Mouse (Mus musculus) intestine, embryonic 14.5 days (tissue): ENCODE data around the gene 3110082J24Rik. TPM values are rescaled to one million over a fixed set of nuclear protein-coding genes. Genes with fewer than 3 reads are reported as not detected.

Experiments used
- ATAC-seq: fragments of 200-750 bp; cut with Nextera tagmentation; replicated peaks from 2 replicates; pipeline ENCODE4 v1.8.0; 2017; ENCODE audit warnings: low read depth, moderate number of reproducible peaks, moderate TSS enrichment, moderate library complexity; ENCODE audit not compliant: low FRiP score, low TSS enrichment
- DNase-seq: peaks from one replicate; pipeline ENCODE4 v3.0.0-alpha.2; 2018; ENCODE audit warnings: low spot score
- H3K27ac ChIP-seq: fragments of 300-500 bp; sonication (generic); 2 replicates; pipeline ENCODE4 v1.5.1; 2014; ENCODE audit warnings: low read depth, mild to moderate bottlenecking, control low read depth
- H3K27me3 ChIP-seq: fragments of 300-500 bp; sonication (generic); replicated peaks from 2 replicates; pipeline ENCODE4 v1.6.1; 2014; ENCODE audit warnings: low read length, control low read depth; ENCODE audit not compliant: control insufficient read depth, insufficient read depth
- H3K36me3 ChIP-seq: fragments of 300-500 bp; sonication (generic); 2 replicates; pipeline ENCODE4 v1.6.1; 2014; ENCODE audit warnings: low read length, control low read depth; ENCODE audit not compliant: control insufficient read depth, insufficient read depth
- H3K4me1 ChIP-seq: fragments of 300-500 bp; sonication (generic); replicated peaks from 2 replicates; pipeline ENCODE4 v1.6.1; 2014; ENCODE audit warnings: low read length, control low read depth, mixed read lengths; ENCODE audit not compliant: control insufficient read depth, insufficient read depth
- H3K4me2 ChIP-seq: fragments of 300-500 bp; sonication (generic); 2 replicates; pipeline ENCODE4 v1.6.1; 2014; ENCODE audit warnings: low read length
- H3K4me3 ChIP-seq: fragments of 300-500 bp; sonication (generic); 2 replicates; pipeline ENCODE4 v1.5.1; 2014; ENCODE audit warnings: low read depth, low read length, control low read depth, mixed read lengths
- H3K9ac ChIP-seq: fragments of 300-500 bp; sonication (generic); 2 replicates; pipeline ENCODE4 v1.6.1; 2014; ENCODE audit warnings: mild to moderate bottlenecking, low read length
- H3K9me3 ChIP-seq: fragments of 300-500 bp; sonication (generic); 2 replicates; pipeline ENCODE4 v1.6.1; 2016; ENCODE audit warnings: low read length, control low read depth; ENCODE audit not compliant: control insufficient read depth
- WGBS: fragments of 180-500 bp; shearing (Covaris S2); extraction: QIAGEN DNeasy Blood & Tissue Kit; methylation state at CpG from one replicate; pipeline ENCODE4 v1.1.7; 2014; 5-methylcytosine and 5-hydroxymethylcytosine counted together
- polyA plus RNA-seq: library from polyadenylated mRNA; unstranded; fragments of >200 nt; fragmentation: Nextera tagmentation; extraction: Ambion mirVana; gene quantifications from 2 replicates; pipeline ENCODE4 v1.2.1, GENCODE M21; 2014

The 3110082J24Rik gene
- polyA plus RNA-seq, 1 experiment from 2014 or later, result not detected

DNA sequence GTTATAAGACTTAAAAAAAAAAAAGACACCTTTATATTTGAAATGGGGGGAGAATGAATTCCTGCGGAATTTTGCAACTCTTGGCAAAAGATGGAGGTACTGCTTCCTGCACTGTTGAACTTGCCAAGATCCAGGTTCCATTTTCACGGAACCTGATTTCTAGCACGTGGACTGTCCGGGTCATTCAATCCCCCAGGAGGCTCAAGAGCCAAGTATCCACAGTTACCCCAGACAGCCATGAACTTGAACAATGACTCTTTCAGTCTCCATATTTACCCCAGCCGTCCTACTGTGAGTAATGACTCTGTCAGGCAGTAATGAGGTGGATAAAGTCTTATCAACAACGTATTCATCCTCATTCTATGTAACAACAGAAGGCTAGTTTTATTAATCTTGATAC lies 40.6 kb upstream of the 3110082J24Rik start:
- Histone ChIP-seq H3K4me3 (no peak overlapping the region), H3K27me3 (no peaks in the 10 kb centered on the region), H3K9me3 (no peaks in the 10 kb centered on the region), H3K4me1 (no peaks in the 10 kb centered on the region), H3K9ac (no peak overlapping the region), H3K27ac (no peak overlapping the region), H3K4me2 (no peak overlapping the region), H3K36me3 (peaks cover 56% of the 10 kb centered on the region)
- WGBS, result 86% methylated on average over 6 of the region's 6 CpGs
- ATAC-seq (no peak), DNase-seq (no peak)

DNA sequence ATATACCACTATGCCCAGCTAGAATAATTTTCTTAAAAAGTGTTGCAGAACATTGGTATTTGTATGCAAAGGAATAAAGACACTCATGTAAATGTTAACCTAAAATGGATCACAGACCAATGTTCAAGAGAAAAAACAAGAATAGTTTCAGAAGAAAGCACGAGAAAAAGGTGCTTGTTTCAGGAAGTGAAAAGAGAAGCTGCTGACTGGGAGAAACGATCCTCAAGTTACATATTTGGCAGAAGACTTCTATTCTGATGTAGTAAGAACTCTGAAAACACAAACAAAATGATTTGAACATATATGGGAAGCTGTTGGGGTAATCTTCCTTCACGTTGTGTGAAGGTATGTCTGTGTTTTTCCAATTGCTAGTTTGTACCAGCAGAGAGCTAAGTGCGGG lies 32.3 kb upstream of the 3110082J24Rik start:
- Histone ChIP-seq H3K9ac (no peak overlapping the region), H3K4me1 (no peaks in the 10 kb centered on the region), H3K9me3 (no peaks in the 10 kb centered on the region), H3K4me3 (no peak overlapping the region), H3K27ac (no peak overlapping the region), H3K27me3 (no peaks in the 10 kb centered on the region), H3K4me2 (no peak overlapping the region), H3K36me3 (peaks cover 85% of the 10 kb centered on the region)
- 89% methylated on average over 4 of the region's 4 CpGs for WGBS
- no peak for DNase-seq
- no peak for ATAC-seq

DNA sequence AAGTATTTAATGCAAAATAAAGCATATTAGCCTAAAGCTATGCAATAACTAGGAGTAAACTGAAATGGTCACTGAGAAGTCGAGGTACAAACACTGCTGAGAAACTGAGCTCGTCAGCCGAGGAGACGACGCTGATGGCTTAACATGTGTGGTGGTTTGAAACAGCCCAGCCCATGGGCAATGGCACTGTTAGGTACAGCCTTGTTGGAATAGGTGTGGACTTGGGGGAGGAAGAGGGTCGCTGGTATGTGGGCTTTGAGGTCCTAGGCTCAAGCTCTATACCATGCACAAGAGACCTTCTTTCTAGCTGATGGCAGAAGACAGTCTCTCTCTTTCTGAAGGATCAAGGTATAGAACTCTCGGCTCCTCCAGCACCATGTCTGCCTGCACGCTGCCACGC lies 31.4 kb upstream of the 3110082J24Rik start:
- no peak for ATAC-seq
- Histone ChIP-seq H3K27me3 (no peaks in the 10 kb centered on the region), H3K9ac (no peak overlapping the region), H3K9me3 (no peaks in the 10 kb centered on the region), H3K36me3 (peaks cover 87% of the 10 kb centered on the region), H3K4me1 (no peaks in the 10 kb centered on the region), H3K4me3 (no peak overlapping the region), H3K4me2 (no peak overlapping the region), H3K27ac (no peak overlapping the region)
- no peak for DNase-seq
- 96% methylated on average over 9 of the region's 9 CpGs for WGBS

DNA sequence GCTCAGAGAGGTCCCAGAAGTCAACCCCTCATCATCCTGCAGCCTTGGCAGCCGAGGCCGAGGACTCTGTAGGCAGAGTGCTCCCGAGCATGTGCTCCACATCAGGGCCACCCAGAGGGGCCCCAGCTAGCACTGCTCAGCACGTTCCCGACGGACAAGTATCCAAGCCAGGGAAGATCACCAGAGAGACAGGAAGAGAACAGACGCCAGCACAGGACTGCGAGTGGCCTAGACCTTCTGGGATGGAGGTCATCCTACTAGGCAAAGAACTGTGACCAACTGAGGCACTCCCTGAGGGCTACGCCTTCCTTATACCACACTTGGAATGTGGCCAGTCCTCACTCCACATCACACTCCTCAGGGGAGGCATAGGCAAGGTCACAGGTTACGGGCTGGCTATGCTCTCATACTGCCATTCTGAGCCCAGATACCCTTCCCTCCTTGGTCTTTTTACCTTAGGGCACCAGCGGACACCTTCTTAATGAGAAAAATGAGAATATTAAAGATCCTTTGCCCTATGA lies 29.9 kb upstream of the 3110082J24Rik start:
- Histone ChIP-seq H3K4me3 (no peak overlapping the region), H3K4me2 (no peak overlapping the region), H3K9ac (no peak overlapping the region), H3K27me3 (no peaks in the 10 kb centered on the region), H3K4me1 (no peaks in the 10 kb centered on the region), H3K36me3 (peaks cover 83% of the 10 kb centered on the region), H3K9me3 (no peaks in the 10 kb centered on the region), H3K27ac (no peak overlapping the region)
- ATAC-seq, result no peak
- DNase-seq, result no peak
- WGBS, result 92% methylated on average over 11 of the region's 11 CpGs

DNA sequence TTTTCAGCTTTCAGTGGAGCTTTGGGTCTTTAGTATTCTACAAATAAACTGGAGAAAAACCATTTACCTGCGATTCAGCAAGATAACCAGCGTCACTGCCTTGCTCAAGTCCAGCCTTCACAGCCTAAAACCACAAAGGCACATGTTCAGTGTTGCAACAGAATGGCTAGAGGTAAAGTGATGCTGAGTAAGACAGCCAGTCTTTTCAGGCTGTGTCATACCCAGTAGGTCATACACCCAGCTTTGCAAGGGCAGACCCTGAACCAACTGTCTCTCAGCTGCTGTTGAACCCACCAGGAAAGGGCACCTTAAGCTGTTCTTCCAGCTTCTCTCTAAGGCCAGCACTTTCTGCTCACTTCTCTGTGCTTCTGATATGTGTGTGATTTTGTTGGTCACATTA lies 26.3 kb upstream of the 3110082J24Rik start:
- H3K4me2 ChIP-seq, result no peak overlapping the region
- H3K36me3 ChIP-seq, result peaks cover 85% of the 10 kb centered on the region
- H3K9me3 ChIP-seq, result no peaks in the 10 kb centered on the region
- no peak overlapping the region for H3K27ac ChIP-seq
- ATAC-seq, result no peak
- DNase-seq, result no peak
- no peaks in the 10 kb centered on the region for H3K27me3 ChIP-seq
- no peak overlapping the region for H3K4me3 ChIP-seq
- H3K4me1 ChIP-seq, result no peaks in the 10 kb centered on the region
- 94% methylated on average over 2 of the region's 2 CpGs for WGBS
- H3K9ac ChIP-seq, result no peak overlapping the region

DNA sequence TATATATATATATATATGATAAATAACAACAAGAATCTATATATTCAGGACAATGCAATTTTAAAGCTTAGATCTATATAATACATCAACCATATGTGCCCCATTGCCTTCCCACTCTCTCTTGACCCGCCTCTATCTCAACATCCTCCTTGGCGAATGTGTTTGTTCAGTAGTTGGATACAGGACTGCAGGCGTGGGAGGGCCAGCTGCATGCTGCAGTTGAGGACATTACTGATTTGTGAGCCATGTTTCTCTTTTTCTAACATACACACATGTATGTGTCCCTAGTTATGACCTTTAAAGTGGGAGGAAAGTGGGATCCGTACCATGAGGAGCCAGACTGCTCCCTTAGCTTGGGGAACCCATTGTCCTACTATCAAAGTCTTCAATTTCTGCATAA lies 25.4 kb upstream of the 3110082J24Rik start:
- peaks cover 88% of the 10 kb centered on the region for H3K36me3 ChIP-seq
- ATAC-seq, result no peak

DNA sequence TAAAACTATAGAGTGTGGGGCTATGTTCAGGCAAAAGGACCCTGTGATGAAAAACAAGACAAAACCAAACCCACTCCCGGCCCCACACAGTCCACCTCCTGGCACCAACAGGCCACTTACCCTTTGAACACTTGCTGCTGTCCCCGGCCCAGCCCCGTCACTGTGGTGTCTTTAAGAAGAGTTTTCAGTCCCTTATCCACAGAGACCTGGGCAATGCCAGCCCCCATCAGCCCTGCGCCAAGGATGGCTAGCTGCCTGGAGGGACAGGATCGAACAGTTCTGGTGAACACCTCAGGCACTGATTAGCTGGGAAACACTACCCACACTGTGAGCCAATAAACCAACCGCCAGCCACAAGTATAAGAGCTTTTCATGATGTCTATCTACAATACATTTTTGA lies 22.8 kb upstream of the 3110082J24Rik start:
- Histone ChIP-seq H3K36me3 (peaks cover 87% of the 10 kb centered on the region), H3K4me2 (no peak overlapping the region), H3K4me1 (no peaks in the 10 kb centered on the region), H3K9ac (no peak overlapping the region), H3K9me3 (no peaks in the 10 kb centered on the region), H3K4me3 (no peak overlapping the region), H3K27ac (no peak overlapping the region), H3K27me3 (no peaks in the 10 kb centered on the region)
- 94% methylated on average over 6 of the region's 6 CpGs for WGBS
- ATAC-seq (no peak), DNase-seq (no peak)

More for the DNA sequence above, 25.4 kb upstream of the 3110082J24Rik start:
- DNase-seq, result no peak
- no peaks in the 10 kb centered on the region for H3K4me1 ChIP-seq
- no peak overlapping the region for H3K27ac ChIP-seq
- H3K4me3 ChIP-seq, result no peak overlapping the region
- H3K4me2 ChIP-seq, result no peak overlapping the region
- no peak overlapping the region for H3K9ac ChIP-seq
- 88% methylated on average over 4 of the region's 4 CpGs for WGBS
- H3K27me3 ChIP-seq, result no peaks in the 10 kb centered on the region
- no peaks in the 10 kb centered on the region for H3K9me3 ChIP-seq

DNA sequence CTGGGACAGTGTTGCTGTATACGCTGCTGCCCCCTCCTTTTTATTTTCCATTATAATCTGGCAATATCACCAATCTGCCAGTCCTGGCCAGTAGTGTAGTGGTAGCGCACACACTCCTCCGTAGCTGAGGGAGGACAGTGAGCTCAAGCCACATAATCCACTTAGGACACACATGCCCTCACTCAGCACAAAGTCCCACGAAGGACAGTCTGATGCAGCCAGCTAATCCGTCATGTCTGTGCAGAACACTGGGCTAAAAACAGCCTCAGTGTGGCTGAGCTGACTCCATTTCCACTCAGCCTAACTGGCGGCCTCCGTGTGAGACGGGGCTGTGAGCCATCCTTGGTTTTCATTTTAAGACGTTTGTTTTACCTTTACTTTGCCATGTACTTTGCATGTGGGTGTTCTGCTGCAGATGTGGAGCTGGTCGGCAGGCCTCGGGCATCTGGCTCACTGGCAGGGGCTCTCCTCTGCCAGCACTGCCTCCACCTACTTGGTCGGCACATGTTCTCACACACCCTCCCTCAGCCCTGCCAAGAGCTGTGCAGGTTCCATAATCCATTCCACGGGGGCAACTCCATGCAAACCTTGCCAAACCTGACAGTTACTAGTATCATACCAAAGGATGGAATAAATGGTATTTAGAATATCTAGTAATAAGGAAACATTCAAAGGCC lies 22.2 kb upstream of the 3110082J24Rik start:
- no peaks in the 10 kb centered on the region for H3K4me1 ChIP-seq
- H3K4me3 ChIP-seq, result no peak overlapping the region
- no peak overlapping the region for H3K4me2 ChIP-seq
- DNase-seq, result no peak
- 92% methylated on average over 13 of the region's 13 CpGs for WGBS
- no peak overlapping the region for H3K9ac ChIP-seq
- H3K9me3 ChIP-seq, result no peaks in the 10 kb centered on the region
- H3K27me3 ChIP-seq, result no peaks in the 10 kb centered on the region
- H3K36me3 ChIP-seq, result peaks cover 87% of the 10 kb centered on the region
- no peak for ATAC-seq
- H3K27ac ChIP-seq, result no peak overlapping the region

DNA sequence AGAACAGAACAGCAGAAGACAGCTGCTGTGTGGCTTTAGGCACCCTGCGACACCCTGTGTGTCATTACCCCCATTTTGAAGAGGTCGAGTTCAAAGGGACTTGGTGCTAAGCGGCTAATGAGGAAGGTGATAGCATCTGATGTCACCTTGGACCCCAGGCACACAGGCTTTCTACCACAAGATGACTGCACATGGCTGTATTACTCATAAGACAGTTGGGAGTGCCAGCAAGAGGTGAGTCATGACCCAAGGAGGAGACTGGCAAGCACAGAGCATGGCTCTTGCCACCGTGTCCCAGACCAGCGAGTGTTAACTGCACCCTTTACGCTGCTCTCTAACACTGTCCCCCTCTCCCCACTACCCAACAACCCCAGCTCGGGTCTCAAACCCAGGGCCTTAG lies 20.9 kb upstream of the 3110082J24Rik start:
- ATAC-seq (no peak), DNase-seq (no peak)
- H3K4me3 ChIP-seq, result no peak overlapping the region
- no peaks in the 10 kb centered on the region for H3K4me1 ChIP-seq
- WGBS, result 89% methylated on average over 7 of the region's 7 CpGs
- no peaks in the 10 kb centered on the region for H3K9me3 ChIP-seq
- H3K27me3 ChIP-seq, result no peaks in the 10 kb centered on the region
- H3K36me3 ChIP-seq, result peaks cover 87% of the 10 kb centered on the region
- H3K4me2 ChIP-seq, result no peak overlapping the region
- no peak overlapping the region for H3K9ac ChIP-seq
- H3K27ac ChIP-seq, result no peak overlapping the region
